Mouse (Mus musculus) MEL (cell line): ENCODE results near the gene Speg.

Experiments
- CHD2 ChIP-seq: IDR thresholded peaks from 2 replicates; pipeline ENCODE4 v1.6.1; 2011; ENCODE audit warnings: low read length, improper control_type of control experiment
- CTCF ChIP-seq, 3 experiments: IDR thresholded peaks in 2 of 3; conservative IDR thresholded peaks in 1 of 3; 2 replicates each; pipeline ENCODE4 v1.5.1; 2011 to 2012; ENCODE audit warnings: low read length in 3 of 3, low read depth in 2 of 3, mild to moderate bottlenecking in 2 of 3, improper control_type of control experiment in 1 of 3, inconsistent platforms in 1 of 3, mixed read lengths in 1 of 3, moderate library complexity in 1 of 3; ENCODE audit not compliant: control insufficient read depth in 1 of 3, insufficient read depth in 1 of 3, poor library complexity in 1 of 3, severe bottlenecking in 1 of 3
- EP300 ChIP-seq, 2 experiments: IDR thresholded peaks; 2 replicates each; pipeline ENCODE4 v1.6.1; 2011; ENCODE audit warnings: improper control_type of control experiment in 2 of 2, low read length in 2 of 2, low read depth in 1 of 2, mild to moderate bottlenecking in 1 of 2
- GATA1 ChIP-seq: IDR thresholded peaks from 2 replicates; pipeline ENCODE4 v1.6.1; 2011; ENCODE audit warnings: low read depth, low read length, improper control_type of control experiment
- MAX ChIP-seq: IDR thresholded peaks from 2 replicates; pipeline ENCODE4 v1.6.1; 2011; ENCODE audit warnings: low read length, improper control_type of control experiment
- MXI1 ChIP-seq: IDR thresholded peaks from 2 replicates; pipeline ENCODE4 v1.6.1; 2011; ENCODE audit warnings: mild to moderate bottlenecking, low read depth, low read length, improper control_type of control experiment
- POLR2A ChIP-seq, 2 experiments: IDR thresholded peaks; 2 replicates each; pipeline ENCODE4 v1.6.1; 2011 to 2012; ENCODE audit warnings: low read length in 2 of 2, mild to moderate bottlenecking in 2 of 2, control low read depth in 1 of 2, improper control_type of control experiment in 1 of 2, low read depth in 1 of 2, moderate library complexity in 1 of 2; ENCODE audit not compliant: control insufficient read depth in 1 of 2, insufficient read depth in 1 of 2, poor library complexity in 1 of 2
- RCOR1 ChIP-seq: IDR thresholded peaks from 2 replicates; pipeline ENCODE4 v1.6.1; 2012; ENCODE audit warnings: low read depth, mild to moderate bottlenecking, inconsistent platforms, low read length, improper control_type of control experiment
- USF1 ChIP-seq: IDR thresholded peaks from 2 replicates; pipeline ENCODE4 v1.6.1; 2014; ENCODE audit warnings: low read depth, mild to moderate bottlenecking, inconsistent platforms, low read length, improper control_type of control experiment, moderate library complexity
- USF2 ChIP-seq, 2 experiments: IDR thresholded peaks; 2 replicates each; pipeline ENCODE4 v1.6.1; 2011 to 2012; ENCODE audit warnings: improper control_type of control experiment in 2 of 2, low read length in 2 of 2, borderline replicate concordance in 1 of 2, inconsistent platforms in 1 of 2, low read depth in 1 of 2, mild to moderate bottlenecking in 1 of 2; ENCODE audit not compliant: insufficient read depth in 1 of 2

GRCm38 (mm10) chr1:75478497-75478896 is 103.4 kb downstream of the Speg start:
- TF ChIP-seq MAX (no peak), USF1 (no peak), CTCF (IDR thresholded peaks at IDR 0.05 in 2 of 3, conservative IDR thresholded peaks at IDR 0.05 in 1 of 3; ENCODE audit: control insufficient read depth in 1 of 3, insufficient read depth in 1 of 3, low read depth in 2 of 3, low read length in 3 of 3, poor library complexity in 1 of 3, severe bottlenecking in 1 of 3) (no peak), MXI1 (no peak), POLR2A (IDR thresholded peaks at IDR 0.05; ENCODE audit: control insufficient read depth in 1 of 2, insufficient read depth in 1 of 2, low read depth in 1 of 2, low read length in 2 of 2, poor library complexity in 1 of 2) (no peak), USF2 (IDR thresholded peaks at IDR 0.05; ENCODE audit: borderline replicate concordance in 1 of 2, insufficient read depth in 1 of 2, low read depth in 1 of 2, low read length in 2 of 2) (no peak), CHD2 (no peak), EP300 (IDR thresholded peaks at IDR 0.05; ENCODE audit: low read depth in 1 of 2, low read length in 2 of 2) (no peak), RCOR1 (no peak), GATA1 (no peak)
